Mouse (Mus musculus): ENCODE measurements around the gene Ddx21.
"Not testable (repeated sequence)": the region's sequence is repeated elsewhere in the genome, so short reads cannot be mapped to it uniquely, and the experiment has no call there.

Gene Ddx21

DNA sequence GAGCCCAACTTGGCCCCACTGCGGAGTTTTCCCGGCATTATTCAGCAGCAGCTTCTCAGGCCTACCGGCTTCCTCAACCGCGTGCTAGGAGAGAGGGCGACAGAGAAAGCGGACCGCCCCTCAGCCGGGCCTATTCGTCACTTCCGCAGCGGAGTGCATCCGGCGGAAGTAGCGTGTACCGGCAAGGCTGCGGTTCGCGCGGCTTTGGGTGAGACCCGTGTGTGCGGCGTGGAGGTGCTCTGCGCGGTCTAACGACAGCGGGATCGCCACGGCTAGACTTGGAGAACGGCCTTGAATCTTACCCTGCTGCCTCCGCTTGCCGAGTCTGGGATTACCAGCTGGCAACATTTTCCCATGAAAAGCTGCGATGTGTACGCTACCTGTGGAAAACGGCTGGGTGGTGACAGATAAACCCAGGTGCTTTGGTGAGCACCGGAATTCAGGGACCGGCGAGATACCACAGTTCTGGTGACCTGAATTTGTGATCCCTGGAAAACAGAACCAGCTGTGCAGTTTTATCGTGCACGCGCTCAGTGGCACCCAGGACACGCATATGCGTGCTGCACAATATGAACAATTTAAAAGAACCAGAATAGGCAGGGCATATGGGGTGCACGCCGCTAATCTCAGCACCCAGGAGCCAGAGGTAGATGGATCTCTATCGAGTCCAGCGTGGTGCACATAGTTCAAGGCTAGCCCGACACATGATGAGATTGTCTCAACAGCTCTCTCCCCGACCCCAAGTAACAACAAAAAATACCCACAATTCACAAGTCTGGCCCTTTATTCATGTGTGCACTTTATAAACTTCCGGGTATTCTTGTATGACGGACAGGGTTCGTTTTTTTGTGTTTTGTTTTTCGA lies at the start of gene Ddx21:
Gene Ddx21, minus strand, starts transcription at position 105 of the 864 bp plus-strand sequence.
- peak; percentile 91 to 93 for DNase-seq

- DNase-seq = peak; percentile 100
Measured at GRCm38 (mm10) chr10:62650881-62651810, 49.1 kb upstream of the Ddx21 start, which contains the start of gene Ddx50. TSS of gene Ddx50 (minus strand) at chr10:62651218.

DNA sequence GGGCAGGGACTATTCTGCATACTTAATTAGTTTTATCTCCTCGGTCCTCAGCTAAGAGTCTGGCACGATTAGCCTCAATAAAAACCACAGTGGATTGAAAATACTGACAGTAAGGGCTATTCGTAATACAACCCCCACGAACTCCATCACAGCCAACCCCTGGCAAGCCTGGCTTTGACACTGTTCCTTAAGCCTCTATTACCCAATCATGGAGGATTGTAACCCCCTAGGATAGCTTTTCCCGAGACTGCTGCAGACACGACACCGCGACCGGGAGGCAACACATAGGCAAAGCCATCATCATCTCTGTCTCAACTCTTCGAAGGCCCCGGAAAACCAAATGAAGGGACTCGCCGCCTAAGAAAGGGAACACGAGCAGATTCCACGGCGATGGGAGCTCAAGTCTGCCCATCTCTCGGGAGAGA lies 48.3 kb upstream of the Ddx21 start:
- no peak for DNase-seq

- DNase-seq = no peak
Measured at GRCm38 (mm10) chr10:62604161-62604560, 2.1 kb upstream of the Ddx21 start.

- DNase-seq = no peak
Measured at GRCm38 (mm10) chr10:62603233-62604030, 1.4 kb upstream of the Ddx21 start.

DNA sequence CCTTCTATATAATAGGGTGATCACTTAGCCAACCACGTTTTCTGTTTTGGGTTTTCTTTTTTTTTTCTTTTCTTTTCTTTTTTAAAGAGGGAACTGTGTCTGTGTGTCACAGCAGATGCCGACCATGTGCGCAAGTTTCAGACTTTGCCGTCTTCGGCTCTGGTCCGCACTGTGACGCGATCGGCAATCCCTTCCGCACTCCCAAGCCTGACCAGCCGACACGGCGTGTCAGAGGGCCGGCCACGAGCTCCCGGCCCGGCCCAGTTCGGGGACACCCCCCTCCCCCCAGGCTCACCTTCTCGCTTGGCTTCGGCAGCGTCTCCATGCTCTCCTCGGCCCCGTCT lies 276 bp downstream of the Ddx21 start:
- no peak for DNase-seq

- no peak for DNase-seq
Measured at GRCm38 (mm10) chr10:62601053-62601791, 859 bp downstream of the Ddx21 start.

DNA sequence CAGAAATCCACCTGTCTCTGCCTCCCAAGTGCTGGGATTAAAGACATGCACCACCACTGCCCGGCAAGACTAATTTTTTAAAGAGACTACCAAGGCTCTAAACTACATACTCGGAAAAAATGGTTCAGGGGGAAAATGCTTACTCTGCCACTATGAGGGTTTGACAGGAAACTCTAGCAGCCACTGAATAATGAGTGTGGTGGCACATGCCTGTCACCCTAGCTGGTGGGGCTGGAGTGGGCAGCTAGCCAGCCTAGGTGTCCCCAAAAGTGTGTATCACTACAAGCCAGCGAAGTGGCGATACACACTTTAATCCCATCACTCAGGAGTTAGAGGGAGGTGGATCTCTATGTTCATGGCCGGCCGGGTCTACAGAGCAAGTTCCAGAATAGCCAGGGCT lies 2.0 kb downstream of the Ddx21 start:
- DNase-seq = no peak

GRCm38 (mm10) chr10:62599311-62599710 lies 2.8 kb downstream of the Ddx21 start:
- not testable (repeated sequence) for DNase-seq

GRCm38 (mm10) chr10:62592496-62592895 lies 9.6 kb downstream of the Ddx21 start:
- no peak for DNase-seq

DNA sequence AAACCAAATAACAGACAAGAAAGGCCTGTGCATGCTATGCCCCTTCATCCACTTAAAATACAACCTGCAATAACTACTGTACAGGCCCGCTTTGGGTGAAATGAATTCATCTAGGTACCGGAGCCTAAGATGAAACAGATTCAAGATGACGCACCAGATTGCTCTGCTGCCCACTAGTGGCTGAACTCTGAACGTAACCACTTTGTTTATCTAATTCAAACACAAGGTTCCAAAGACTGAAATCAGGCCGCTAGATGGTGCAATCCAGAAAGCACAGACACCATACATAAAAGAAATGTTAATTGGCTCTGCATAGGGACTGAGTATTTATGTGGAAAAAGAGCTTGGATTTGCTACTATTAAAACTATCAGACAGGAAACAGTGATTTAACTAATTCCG lies 11.9 kb downstream of the Ddx21 start:
- peak; percentile 85 to 92 for DNase-seq

GRCm38 (mm10) chr10:62588616-62589015 lies 13.5 kb downstream of the Ddx21 start:
- DNase-seq = peak in 1 of 2 experiments; percentile 20

- no peak for DNase-seq
Measured at GRCm38 (mm10) chr10:62583245-62583644, 18.8 kb downstream of the Ddx21 start.

- DNase-seq = no peak
Measured at GRCm38 (mm10) chr10:62582701-62583100, 19.4 kb downstream of the Ddx21 start.

DNA sequence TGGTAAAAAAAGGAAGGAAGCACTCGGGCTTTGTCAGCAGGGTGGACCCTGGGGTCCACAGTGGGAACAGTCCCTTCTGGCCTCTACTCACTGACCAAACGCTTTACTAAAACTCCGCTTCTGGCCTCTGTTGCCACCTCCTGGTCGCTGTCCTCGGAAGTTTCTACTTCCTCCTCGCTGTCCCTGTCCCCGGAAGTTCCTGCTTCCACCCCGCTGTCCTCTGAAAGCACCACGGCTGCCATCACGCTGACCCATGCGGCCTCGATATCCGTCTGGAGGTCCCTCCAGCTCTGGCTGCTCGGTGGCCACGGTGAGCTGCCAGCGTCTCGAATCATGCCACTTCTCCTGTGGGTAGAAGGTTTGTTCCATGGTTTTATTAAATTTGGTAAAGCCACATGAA lies 19.8 kb downstream of the Ddx21 start:
- DNase-seq = no peak

DNA sequence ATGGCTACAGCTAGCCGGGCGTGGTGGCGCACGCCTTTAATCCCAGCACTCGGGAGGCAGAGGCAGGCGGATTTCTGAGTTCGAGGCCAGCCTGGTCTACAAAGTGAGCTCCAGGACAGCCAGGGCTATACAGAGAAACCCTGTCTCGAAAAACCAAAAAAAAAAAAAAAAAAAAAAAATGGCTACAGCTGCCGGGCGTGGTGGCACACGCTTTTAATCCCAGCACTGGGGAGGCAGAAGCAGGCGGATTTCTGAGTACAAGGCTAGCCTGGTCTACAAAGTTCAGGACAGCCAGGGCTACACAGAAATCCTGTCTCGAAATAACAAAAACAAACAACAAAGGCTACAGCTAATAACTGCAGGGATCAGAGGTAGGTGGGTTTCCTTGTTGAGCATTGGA lies 23.0 kb downstream of the Ddx21 start:
- DNase-seq = not testable (repeated sequence)

GRCm38 (mm10) chr10:62578338-62579100 lies 23.6 kb downstream of the Ddx21 start, which contains the start of gene Kif1bp:
TSS of gene Kif1bp (minus strand) at chr10:62578457.
- DNase-seq = peak; percentile 96 to 98

DNA sequence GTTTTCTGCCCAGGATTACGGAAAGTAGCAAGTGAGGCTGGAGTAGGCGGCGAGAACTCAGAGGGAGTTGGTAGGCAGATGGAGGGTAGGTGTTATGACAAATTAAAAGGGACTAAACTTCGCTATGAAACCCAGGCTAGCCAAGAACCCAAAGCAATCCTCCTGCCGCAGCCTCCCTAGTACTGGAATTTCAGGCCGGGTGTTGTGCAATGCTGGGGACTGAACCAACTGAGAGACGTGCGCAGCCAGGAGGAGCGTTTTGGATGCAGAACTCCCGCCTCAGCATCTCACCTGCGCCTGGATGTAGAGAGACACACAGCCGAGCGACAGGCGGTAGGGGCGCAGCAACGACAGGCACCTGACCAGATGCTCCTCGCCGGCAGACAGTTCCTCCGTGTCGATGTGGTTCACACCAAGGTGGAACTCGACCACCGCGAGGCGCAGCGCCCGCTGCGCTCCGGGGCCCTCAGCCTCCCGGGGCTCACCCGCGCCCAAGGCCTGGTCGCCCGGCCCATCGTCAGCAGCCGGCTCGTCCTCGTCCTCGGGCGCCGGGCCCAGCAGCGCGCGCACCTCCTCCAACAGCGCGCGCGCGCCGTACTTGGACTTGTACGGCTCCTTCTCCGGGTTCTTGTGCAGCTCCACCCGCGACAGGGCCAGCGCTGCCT lies 24.3 kb downstream of the Ddx21 start:
- DNase-seq = no peak

- DNase-seq = no peak
Measured at GRCm38 (mm10) chr10:62575001-62575400, 27.1 kb downstream of the Ddx21 start.

DNA sequence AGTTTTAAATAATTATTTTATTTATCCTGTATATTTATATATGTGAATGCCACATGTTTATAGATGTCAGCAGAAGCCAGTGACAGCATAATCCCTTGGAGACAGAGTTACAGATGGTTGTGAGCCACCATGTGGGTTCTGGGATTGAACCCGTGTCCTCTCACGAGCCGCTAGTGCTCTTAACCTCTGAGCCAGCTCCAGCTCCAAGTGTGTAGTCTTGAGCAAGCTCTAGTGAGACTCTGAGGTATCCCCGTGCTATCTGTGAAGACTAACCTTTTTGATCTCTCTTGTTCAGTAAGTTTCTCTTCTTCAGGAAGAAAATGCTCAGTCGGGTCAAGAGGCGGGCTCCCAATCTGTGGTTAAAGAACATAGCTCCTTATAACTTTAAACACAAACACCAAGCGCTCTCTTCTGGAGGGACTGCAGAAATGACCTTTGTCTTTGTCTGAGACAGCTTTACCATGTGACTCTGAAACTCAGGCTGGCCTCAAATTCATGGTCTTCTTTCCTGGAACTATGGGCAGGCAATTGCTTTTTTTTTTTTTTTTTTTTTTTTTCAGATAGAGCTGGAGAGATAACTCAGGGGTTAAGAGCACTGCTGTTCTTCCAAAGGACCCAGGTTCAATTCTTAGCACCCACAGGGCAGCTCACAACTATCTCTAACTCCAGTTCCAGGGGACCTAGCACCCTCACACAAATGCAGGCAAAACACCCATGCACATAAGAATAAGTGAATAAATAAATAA lies 31.8 kb downstream of the Ddx21 start:
- DNase-seq = no peak

All from cerebellum, postnatal 25 days (tissue).